Comparison of ENCODE assay signal across 8 mouse cellular contexts in the genomic region with DNA sequence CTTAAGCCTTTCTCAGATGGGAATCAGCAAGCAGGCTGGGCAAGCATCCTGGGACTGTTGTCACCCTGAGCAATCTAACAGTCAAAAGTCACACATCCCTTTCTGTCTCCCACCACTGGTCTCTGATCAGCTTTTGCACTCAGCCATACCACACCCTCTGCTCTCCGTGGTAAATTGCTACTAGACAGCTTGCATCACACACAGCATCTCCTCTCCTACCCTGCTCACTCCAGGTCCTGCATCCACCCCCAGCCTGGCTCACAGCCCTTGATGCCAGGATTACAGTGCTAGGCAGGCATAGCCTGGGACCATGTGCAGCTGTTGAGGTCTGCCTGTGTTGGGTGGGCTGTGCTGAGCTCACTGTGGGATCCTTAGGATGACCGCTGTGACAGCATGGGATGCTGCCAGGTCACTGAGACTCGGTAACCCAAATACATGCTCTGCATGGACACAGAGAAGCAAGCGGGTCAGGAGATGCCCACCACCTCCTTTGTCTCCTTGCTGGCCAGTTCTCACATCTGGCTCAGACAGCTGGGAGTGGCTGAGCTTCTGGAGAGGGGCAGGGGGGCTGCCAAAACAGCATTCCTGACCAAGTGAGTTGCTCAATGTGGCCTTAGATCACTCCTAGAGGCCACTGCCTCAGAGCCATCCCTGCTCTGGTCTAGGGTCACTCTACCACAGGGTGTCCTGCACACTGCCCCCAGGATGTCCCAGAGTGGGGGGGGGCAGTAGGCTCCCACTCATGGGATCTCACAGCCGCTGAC. TPM values are rescaled to one million over a fixed set of nuclear protein-coding genes. Genes with fewer than 3 reads are reported as not detected.
DNase-seq lines count a peak whose midpoint lies in the region; ATAC-seq and TF ChIP-seq lines count a peak whose summit lies in the region.

No protein-coding gene starts in this region.

- H3K9me3 ChIP-seq in liver, embryonic 16.5 days (replicated peaks; ENCODE audit: control insufficient read depth, low read length) = no peaks in the 10 kb centered on the region

- no peak overlapping the region for H3K4me2 ChIP-seq in liver, embryonic 16.5 days (ENCODE audit: low read depth, low read length)

- H3K27ac ChIP-seq in liver, embryonic 16.5 days (ENCODE audit: low read length) = 0 out of 2 replicates have a peak overlapping the region, but pooled peaks have one; percentile 29
- peak overlapping the region; percentile 68 for H3K27ac ChIP-seq in small intestine, adult 2 months (ENCODE audit: insufficient read depth, low read depth, low read length)

- TF ChIP-seq POLR2A in small intestine, adult 2 months (IDR thresholded peaks at IDR 0.05; ENCODE audit: low read depth, low read length) = no peak

- TF ChIP-seq CTCF in small intestine, adult 2 months (IDR thresholded peaks at IDR 0.05; ENCODE audit: extremely low read depth, insufficient read length, insufficient replicate concordance, low read depth, low read length) = no peak

- intact Hi-C loops in gastrocnemius, postnatal 14 days (cut with DNase I; ENCODE audit: low total_unique reads) = no loop called here

- H3K4me1 ChIP-seq in liver, embryonic 16.5 days (ENCODE audit: control insufficient read depth, low read depth, low read length) = peaks cover 22% of the 10 kb centered on the region
- peaks cover 46% of the 10 kb centered on the region for H3K4me1 ChIP-seq in small intestine, adult 2 months (ENCODE audit: control insufficient read depth, insufficient read depth, insufficient read length, low read length)

- DNase-seq in heart, adult 18-20 months = peak; percentile 56 to 64
- DNase-seq in heart, postnatal 4 days = no peak
- peak; percentile 80 for DNase-seq in NIH3T3 (ENCODE audit: low read depth)
- DNase-seq in gastrocnemius, postnatal 14 days = peak; percentile 70
- DNase-seq in kidney, postnatal 10 days = no peak
- no peak for DNase-seq in right cerebral cortex, postnatal 25 days

- 61% methylated on average over 5 of the region's 5 CpGs for WGBS in liver, embryonic 16.5 days (ENCODE audit: insufficient replicate concordance)
- 68% methylated on average over 5 of the region's 5 CpGs for WGBS in small intestine, adult 2 months

- H3K27me3 ChIP-seq in liver, embryonic 16.5 days (ENCODE audit: control insufficient read depth, insufficient read depth, low read depth, low read length) = no peaks in the 10 kb centered on the region
- H3K27me3 ChIP-seq in small intestine, adult 2 months (ENCODE audit: control insufficient read depth, insufficient read depth, low read length) = no peaks in the 10 kb centered on the region

- H3K36me3 ChIP-seq in liver, embryonic 16.5 days (ENCODE audit: control insufficient read depth, insufficient read depth) = no peaks in the 10 kb centered on the region
- no peaks in the 10 kb centered on the region for H3K36me3 ChIP-seq in small intestine, adult 2 months (ENCODE audit: control insufficient read depth, insufficient read depth, low read length)

- no peak overlapping the region for H3K4me3 ChIP-seq in liver, embryonic 16.5 days (ENCODE audit: low read depth, low read length)
- no peak overlapping the region for H3K4me3 ChIP-seq in small intestine, adult 2 months (ENCODE audit: low read depth, low read length)

- ATAC-seq in liver, embryonic 16.5 days (ENCODE audit: low read depth) = peak; percentile 14; the same call in 1 of the 2 replicates

- H3K9ac ChIP-seq in liver, embryonic 16.5 days (ENCODE audit: low read depth, low read length) = no peak overlapping the region

RNA-seq across cellular contexts. Expression of a gene that starts 6.2 kb away (rescaled TPM):
- 10 to 100 TPM; 11.5 to 12.0 TPM for total RNA-seq in heart, adult 18-20 months (2021)
- 1 to 10 TPM; 6.8 to 8.5 TPM for total RNA-seq in heart, postnatal 4 days (2021)
- total RNA-seq in gastrocnemius, postnatal 14 days (2021) = 1 to 10 TPM; 4.8 to 6.2 TPM
- 5.4 and 6.4 TPM in 2 replicates for polyA plus RNA-seq in liver, embryonic 16.5 days (2015; fragmentation: Nextera tagmentation; extraction: Ambion mirVana)
- 17.1 and 38.7 TPM in 2 replicates for polyA plus RNA-seq in small intestine, adult 2 months (2012; rRNA removed)

RNA-seq across cellular contexts. Expression of a gene that starts 33.1 kb away (rescaled TPM):
- total RNA-seq in heart, adult 18-20 months (2021) = 10 to 100 TPM; 25.5 to 33.5 TPM
- total RNA-seq in heart, postnatal 4 days (2021) = 10 to 100 TPM; 42.8 to 45.3 TPM
- total RNA-seq in gastrocnemius, postnatal 14 days (2021) = 10 to 100 TPM; 18.5 to 21.2 TPM
- 93.9 and 102 TPM in 2 replicates for polyA plus RNA-seq in liver, embryonic 16.5 days (2015; fragmentation: Nextera tagmentation; extraction: Ambion mirVana)
- polyA plus RNA-seq in small intestine, adult 2 months (2012; rRNA removed) = 11.8 and 21.1 TPM in 2 replicates

RNA-seq across cellular contexts. Expression of a gene that starts 45.7 kb away (rescaled TPM):
- total RNA-seq in heart, adult 18-20 months (2021) = 10 to 100 TPM; 90.5 to 94.6 TPM
- total RNA-seq in heart, postnatal 4 days (2021) = 100 to 1,000 TPM; 132 to 138 TPM
- 10 to 100 TPM; 70.5 to 73.9 TPM for total RNA-seq in gastrocnemius, postnatal 14 days (2021)
- polyA plus RNA-seq in liver, embryonic 16.5 days (2015; fragmentation: Nextera tagmentation; extraction: Ambion mirVana) = 101 and 105 TPM in 2 replicates
- polyA plus RNA-seq in small intestine, adult 2 months (2012; rRNA removed) = 24.4 and 42.0 TPM in 2 replicates

RNA-seq across cellular contexts. Expression of a gene that starts 58.7 kb away (rescaled TPM):
- not detected for total RNA-seq in heart, adult 18-20 months (2021)
- not detected for total RNA-seq in heart, postnatal 4 days (2021)
- total RNA-seq in gastrocnemius, postnatal 14 days (2021) = not detected
- polyA plus RNA-seq in liver, embryonic 16.5 days (2015; fragmentation: Nextera tagmentation; extraction: Ambion mirVana) = not detected in 2 replicates
- not detected in 2 replicates for polyA plus RNA-seq in small intestine, adult 2 months (2012; rRNA removed)

Comparison
In these comparisons a context has a peak if more than half of its experiments do, and no peak if none do; other contexts are left out.
1. DNase-seq: peak in heart, adult 18-20 months (2 of 2), NIH3T3 (single experiment) and gastrocnemius, postnatal 14 days (single experiment); none in heart, postnatal 4 days (single experiment), kidney, postnatal 10 days (single experiment) and right cerebral cortex, postnatal 25 days (single experiment).